Mouse (Mus musculus): ENCODE measurements around the gene Taf6l. TPM values are rescaled to one million over a fixed set of nuclear protein-coding genes. Genes with fewer than 3 reads are reported as not detected.
"Not testable (repeated sequence)": the region's sequence is repeated elsewhere in the genome, so short reads cannot be mapped to it uniquely, and the experiment has no call there.

The Taf6l gene
- total RNA-seq, 2 experiments from 2014 or later = 7.2 to 8.9 TPM

DNA sequence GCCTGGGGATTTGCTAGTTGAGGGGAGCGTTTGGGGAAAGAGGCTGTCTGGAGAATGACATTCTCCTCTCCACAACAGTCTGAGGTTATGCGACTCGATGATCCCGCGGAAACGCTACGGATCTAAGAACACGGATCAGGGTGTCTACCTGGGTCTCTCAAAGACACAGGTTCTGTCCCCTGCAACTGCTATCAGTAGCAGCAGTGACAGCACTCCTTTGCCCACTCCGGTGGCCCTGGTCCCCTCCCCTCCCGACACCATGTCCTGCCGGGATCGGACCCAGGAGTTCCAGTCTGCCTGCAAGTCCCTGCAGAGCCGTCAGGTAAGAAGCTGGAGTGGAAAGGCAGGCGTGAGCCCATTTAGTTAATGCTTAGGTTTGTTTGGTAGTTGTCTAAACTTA lies 44.0 kb downstream of the Taf6l start:
- no peak for DNase-seq
- intact Hi-C loops (cut with DNase I) = loop anchor here (5.0 kb wide), 1 partner anchor 60 kb away; the partner anchor contains the start of gene Zbtb3

DNA sequence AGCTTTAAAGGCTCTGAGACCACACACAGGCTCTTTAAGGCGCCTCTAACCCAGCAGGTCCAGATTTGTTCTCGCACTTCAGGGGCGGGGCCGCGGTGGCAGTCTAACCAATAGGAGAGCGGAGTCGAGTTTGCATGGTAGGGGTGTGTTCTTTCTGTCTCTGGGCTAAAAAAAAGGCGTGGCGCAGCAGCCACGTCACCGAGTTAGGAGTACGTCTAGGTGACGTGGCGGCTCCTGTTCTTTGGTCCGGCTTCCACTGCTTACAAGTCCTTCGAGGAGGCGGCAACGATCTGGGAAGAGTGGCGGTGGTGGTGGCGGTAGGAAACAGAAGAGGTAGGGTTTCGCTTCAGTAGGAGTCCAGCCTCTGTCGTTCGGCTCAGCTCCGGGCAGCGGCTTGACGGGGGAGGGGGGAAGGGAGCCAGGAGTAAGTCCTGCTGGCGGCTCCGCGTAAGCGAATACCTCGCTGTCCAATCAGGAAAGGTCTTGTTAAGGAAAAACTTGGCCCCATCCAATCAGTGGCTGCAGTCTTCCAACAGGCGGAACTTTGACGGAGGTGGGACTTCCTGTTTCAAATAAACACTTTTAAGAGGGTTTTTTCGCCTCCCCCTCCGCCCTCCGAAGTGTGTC lies 44.9 kb downstream of the Taf6l start, which contains the start of gene Stx5a:
Gene Stx5a, plus strand, starts transcription at position 171 of the 627 bp plus-strand sequence.
- intact Hi-C loops (cut with DNase I) = loop anchor here (5.0 kb wide), 1 partner anchor 61 kb away; the partner anchor contains the start of gene Zbtb3
- peak; percentile 93 for DNase-seq

DNA sequence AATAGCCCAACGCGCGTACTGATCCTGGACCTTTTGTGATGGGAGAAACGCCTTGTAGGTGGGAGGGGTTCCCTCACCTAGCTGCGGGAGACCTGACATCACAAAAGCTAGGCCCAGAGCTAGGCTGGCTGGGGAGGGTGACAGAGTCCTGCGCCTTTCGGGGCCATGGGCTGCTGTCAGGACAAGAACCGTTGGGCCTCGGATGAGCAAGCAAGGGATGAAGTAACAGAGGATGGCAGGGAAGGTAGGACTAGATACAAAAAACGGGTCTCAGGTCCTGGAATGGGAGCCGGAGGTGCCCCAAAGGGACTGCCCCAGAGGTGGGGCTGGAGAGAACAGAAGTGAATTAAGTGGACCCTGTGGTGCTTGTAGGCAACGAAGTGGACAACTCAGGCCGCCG lies 45.6 kb downstream of the Taf6l start, which contains the start of gene 1700092M07Rik:
Gene 1700092M07Rik, plus strand, starts transcription at position 116 of the 400 bp plus-strand sequence.
- DNase-seq = no peak
- intact Hi-C loops (cut with DNase I) = loop anchor here (5.0 kb wide), 1 partner anchor 62 kb away; the partner anchor contains the start of gene Zbtb3

DNA sequence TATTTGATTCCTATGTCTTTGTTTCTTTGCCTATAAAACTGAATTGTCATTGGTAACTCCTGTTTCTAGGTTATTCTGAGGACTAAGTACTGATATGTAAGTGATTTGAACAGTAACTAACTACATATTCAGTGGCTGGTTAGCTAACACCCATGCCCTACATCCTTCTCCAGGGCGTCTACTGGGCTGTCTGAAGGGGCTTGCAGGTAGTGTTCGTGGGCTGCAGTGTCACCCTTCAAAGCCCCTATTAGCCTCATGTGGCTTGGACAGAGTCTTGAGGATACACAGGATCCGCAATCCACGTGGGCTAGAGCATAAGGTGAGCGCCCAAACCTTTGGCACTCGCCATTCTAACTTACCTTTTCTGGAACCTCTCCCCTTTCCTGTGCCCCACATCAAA lies 46.6 kb downstream of the Taf6l start:
- intact Hi-C loops (cut with DNase I) = loop anchor here (5.0 kb wide), 1 partner anchor 63 kb away; the partner anchor contains the start of gene Zbtb3
- DNase-seq = no peak

DNA sequence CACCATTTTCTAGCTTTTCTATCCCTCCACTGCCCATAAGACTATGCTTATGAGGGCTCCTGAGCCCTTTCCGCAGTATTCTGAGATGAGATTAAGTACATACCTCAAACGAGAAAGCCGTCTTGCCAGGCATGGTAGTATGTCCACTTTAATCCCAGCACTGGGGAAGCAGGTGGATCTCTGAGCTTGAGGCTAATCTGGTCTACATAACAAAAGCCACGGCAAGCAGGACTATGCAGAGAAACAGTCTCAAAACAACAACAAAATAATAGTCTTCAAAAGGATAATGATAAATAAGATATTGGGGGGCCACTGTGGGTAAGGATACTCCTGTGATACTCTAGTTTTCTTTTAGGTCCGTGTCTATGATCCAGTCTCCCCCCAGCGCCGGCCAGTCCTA lies 47.3 kb downstream of the Taf6l start:
- no peak for DNase-seq
- intact Hi-C loops (cut with DNase I) = no loop called here

GRCm38 (mm10) chr19:8736160-8736467 lies 50.1 kb downstream of the Taf6l start:
- intact Hi-C loops (cut with DNase I) = no loop called here
- DNase-seq = no peak

DNA sequence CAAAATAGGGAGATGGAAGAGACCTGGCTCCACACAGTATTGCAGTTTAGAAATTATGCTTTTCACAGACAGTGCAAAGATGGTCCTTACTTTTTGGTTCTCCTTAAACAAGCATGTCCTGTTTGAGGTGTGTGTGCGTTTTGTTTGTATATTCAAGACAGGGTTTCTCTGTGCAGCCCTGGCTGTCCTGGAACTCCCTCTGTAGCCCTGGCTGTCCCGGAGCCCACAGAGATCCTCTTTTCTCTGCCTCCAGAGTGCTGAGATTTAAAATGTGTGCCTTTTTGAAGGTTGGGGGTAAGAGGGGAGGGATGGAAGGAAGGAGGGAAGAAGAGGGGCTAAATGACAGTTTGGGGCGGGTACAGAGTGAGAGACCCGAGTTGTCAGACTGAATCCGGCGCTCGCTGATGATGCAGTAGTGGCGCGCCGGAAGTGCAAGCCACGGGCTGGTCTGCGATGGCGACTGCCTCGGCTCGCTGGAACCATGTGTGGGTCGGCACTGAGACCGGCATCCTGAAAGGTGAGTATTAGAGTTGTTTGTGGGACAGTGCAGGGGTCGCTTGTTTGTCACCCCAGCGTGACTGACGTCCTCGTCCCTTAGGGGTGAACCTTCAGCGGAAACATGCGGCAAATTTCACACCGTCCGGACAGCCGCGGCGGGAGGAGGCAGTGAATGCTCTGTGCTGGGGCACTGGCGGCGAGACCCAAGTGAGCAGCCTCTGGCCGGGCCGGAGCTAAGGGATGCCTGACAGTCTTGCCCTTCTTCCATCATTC lies 50.6 kb downstream of the Taf6l start, which contains the start of gene Wdr74:
Gene Wdr74, plus strand, starts transcription at position 439 of the 771 bp plus-strand sequence.
- intact Hi-C loops (cut with DNase I) = no loop called here
- peak; percentile 92 to 97 for DNase-seq

DNA sequence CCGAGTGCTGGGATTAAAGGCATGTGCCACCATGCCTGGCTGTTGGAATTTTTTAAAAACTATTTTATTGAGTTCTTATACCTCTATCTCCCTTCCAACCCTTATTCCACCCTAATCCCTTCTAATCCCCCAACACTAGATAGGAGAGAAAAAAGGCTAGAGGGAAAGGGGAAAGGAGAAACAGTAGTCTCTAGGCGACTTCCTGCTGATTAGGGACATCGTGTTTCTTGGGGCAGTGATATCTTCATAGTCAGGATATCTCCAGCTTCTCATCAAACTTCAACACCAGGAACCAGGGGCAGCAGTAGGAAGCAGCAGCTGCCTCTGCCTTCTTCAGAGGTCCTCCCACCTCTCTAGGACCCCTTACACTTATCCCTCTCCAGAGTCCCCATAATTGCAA lies 51.9 kb downstream of the Taf6l start:
- DNase-seq = no peak
- intact Hi-C loops (cut with DNase I) = no loop called here

GRCm38 (mm10) chr19:8728335-8729099 lies 57.7 kb downstream of the Taf6l start:
- not testable (repeated sequence) for DNase-seq
- intact Hi-C loops (cut with DNase I) = loop anchor here (10.0 kb wide), 1 partner anchor 376 kb away; no protein-coding TSS in a partner anchor

GRCm38 (mm10) chr19:8727495-8728114 lies 58.6 kb downstream of the Taf6l start:
- DNase-seq = no peak
- intact Hi-C loops (cut with DNase I) = loop anchor here (10.0 kb wide), 1 partner anchor 377 kb away; no protein-coding TSS in a partner anchor

- intact Hi-C loops (cut with DNase I) = loop anchor here (10.0 kb wide), 1 partner anchor 378 kb away; no protein-coding TSS in a partner anchor
- DNase-seq = no peak
Observed at GRCm38 (mm10) chr19:8726609-8727390, 59.4 kb downstream of the Taf6l start.

DNA sequence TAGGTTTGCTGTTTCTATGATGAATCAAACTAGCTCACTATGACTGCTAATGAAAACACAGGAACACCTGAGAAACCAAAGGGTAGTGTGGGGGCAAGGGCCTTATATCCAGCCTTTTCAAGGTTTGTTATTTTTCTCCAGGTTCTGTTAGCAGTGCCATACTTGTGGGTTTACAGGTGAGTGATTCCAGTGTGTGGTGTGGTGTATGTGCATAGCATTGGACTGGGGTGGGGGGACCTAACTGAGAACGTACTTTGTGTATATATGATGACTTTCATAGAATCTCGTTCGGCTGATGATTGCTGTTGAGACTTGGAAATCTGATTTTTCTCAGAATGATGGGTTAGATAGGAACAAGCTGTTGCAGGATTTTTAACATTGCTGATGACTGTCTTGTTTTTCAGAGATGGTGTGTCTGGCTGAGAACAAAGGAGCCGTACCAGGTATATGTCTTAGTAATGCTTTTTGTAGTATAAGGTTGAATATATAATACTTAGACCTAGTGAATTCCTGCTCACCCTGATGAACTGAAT lies 61.1 kb downstream of the Taf6l start:
- intact Hi-C loops (cut with DNase I) = loop anchor here (10.0 kb wide), 1 partner anchor 380 kb away; no protein-coding TSS in a partner anchor
- DNase-seq = no peak

Small RNA genes lying within 50 kb of the gene (microRNA-seq; reads per million reads assigned to microRNA genes)
- gene Mir6992 = 0 reads per million in 2 experiments

Other genes starting within 250 kb of the Taf6l start
- under 1 TPM; 0.05 to 0.17 TPM for gene Slc22a8, start 195.2 kb downstream of the Taf6l start, total RNA-seq (2021)
- gene Slc22a6, start 168.4 kb downstream of the Taf6l start, total RNA-seq (2021) = not detected
- under 1 TPM in 1 of 2 experiments, not detected in 1; 0.05 TPM for gene Chrm1, start 122.6 kb downstream of the Taf6l start, total RNA-seq (2021)
- 10 to 100 TPM; 39.8 to 50.9 TPM for gene Slc3a2, start 63.0 kb downstream of the Taf6l start, total RNA-seq (2021)
- 10 to 100 TPM; 19.1 to 20.1 TPM for gene Wdr74, start 50.6 kb downstream of the Taf6l start, total RNA-seq (2021)
- under 1 TPM in 1 of 2 experiments, not detected in 1; 0.95 TPM for gene 1700092M07Rik, start 45.7 kb downstream of the Taf6l start, total RNA-seq (2021)
- gene Stx5a, start 45.0 kb downstream of the Taf6l start, total RNA-seq (2021) = 10 to 100 TPM; 37.4 to 40.5 TPM
- gene Nxf1, start 29.3 kb downstream of the Taf6l start, total RNA-seq (2021) = 10 to 100 TPM; 59.3 to 59.5 TPM
- 100 to 1,000 TPM; 110 to 121 TPM for gene Tmem223, start 15.4 kb downstream of the Taf6l start, total RNA-seq (2021)
- gene Tmem179b, start 11.9 kb downstream of the Taf6l start, total RNA-seq (2021) = 10 to 100 TPM; 15.7 to 17.9 TPM
- gene Polr2g, start 12.2 kb upstream of the Taf6l start, total RNA-seq (2021) = 10 to 100 TPM; 53.9 to 63.0 TPM
- 1 to 10 TPM; 1.2 to 2.3 TPM for gene Zbtb3, start 16.1 kb upstream of the Taf6l start, total RNA-seq (2021)
- gene Ttc9c, start 32.9 kb upstream of the Taf6l start, total RNA-seq (2021) = 10 to 100 TPM; 15.1 to 15.4 TPM
- 10 to 100 TPM; 48.5 to 51.1 TPM for gene Hnrnpul2, start 33.6 kb upstream of the Taf6l start, total RNA-seq (2021)
- not detected for gene AC129217.1, start 43.4 kb upstream of the Taf6l start, total RNA-seq (2021)
- gene Bscl2, start 51.0 kb upstream of the Taf6l start, total RNA-seq (2021) = 10 to 100 TPM; 21.3 to 28.0 TPM
- gene Gng3, start 52.8 kb upstream of the Taf6l start, total RNA-seq (2021) = not detected
- 1 to 10 TPM; 3.4 to 5.4 TPM for gene Lrrn4cl, start 64.4 kb upstream of the Taf6l start, total RNA-seq (2021)
- 100 to 1,000 TPM; 109 to 116 TPM for gene Ubxn1, start 85.1 kb upstream of the Taf6l start, total RNA-seq (2021)
- 10 to 100 TPM; 53.3 to 53.8 TPM for gene Uqcc3, start 94.5 kb upstream of the Taf6l start, total RNA-seq (2021)
- 1 to 10 TPM; 3.9 to 6.1 TPM for gene Lbhd1, start 97.3 kb upstream of the Taf6l start, total RNA-seq (2021)
- gene Gm49403, start 97.5 kb upstream of the Taf6l start, total RNA-seq (2021) = not detected
- 10 to 100 TPM; 16.0 to 16.4 TPM for gene 1810009A15Rik, start 102.4 kb upstream of the Taf6l start, total RNA-seq (2021)
- 1 to 10 TPM in 1 of 2 experiments, not detected in 1; 1.2 TPM for gene Gm49416, start 102.5 kb upstream of the Taf6l start, total RNA-seq (2021)
- gene Ints5, start 106.6 kb upstream of the Taf6l start, total RNA-seq (2021) = 10 to 100 TPM; 12.3 to 12.9 TPM
- gene Ganab, start 111.7 kb upstream of the Taf6l start, total RNA-seq (2021) = 10 to 100 TPM; 60.6 to 63.7 TPM
- gene B3gat3, start 134.0 kb upstream of the Taf6l start, total RNA-seq (2021) = 10 to 100 TPM; 37.1 to 38.0 TPM
- gene Rom1, start 142.9 kb upstream of the Taf6l start, total RNA-seq (2021) = 10 to 100 TPM; 12.4 to 12.7 TPM
- 10 to 100 TPM; 12.5 to 16.2 TPM for gene Eml3, start 143.1 kb upstream of the Taf6l start, total RNA-seq (2021)
- 10 to 100 TPM; 42.1 to 44.8 TPM for gene Mta2, start 155.5 kb upstream of the Taf6l start, total RNA-seq (2021)
- 1 to 10 TPM; 7.6 TPM for gene Tut1, start 167.4 kb upstream of the Taf6l start, total RNA-seq (2021)
- gene Eef1g, start 180.6 kb upstream of the Taf6l start, total RNA-seq (2021) = 100 to 1,000 TPM; 220 to 273 TPM
- 100 to 1,000 TPM; 288 to 310 TPM for gene Ahnak, start 202.9 kb upstream of the Taf6l start, total RNA-seq (2021)